Mouse (Mus musculus): ENCODE results near the gene Clybl.

DNA sequence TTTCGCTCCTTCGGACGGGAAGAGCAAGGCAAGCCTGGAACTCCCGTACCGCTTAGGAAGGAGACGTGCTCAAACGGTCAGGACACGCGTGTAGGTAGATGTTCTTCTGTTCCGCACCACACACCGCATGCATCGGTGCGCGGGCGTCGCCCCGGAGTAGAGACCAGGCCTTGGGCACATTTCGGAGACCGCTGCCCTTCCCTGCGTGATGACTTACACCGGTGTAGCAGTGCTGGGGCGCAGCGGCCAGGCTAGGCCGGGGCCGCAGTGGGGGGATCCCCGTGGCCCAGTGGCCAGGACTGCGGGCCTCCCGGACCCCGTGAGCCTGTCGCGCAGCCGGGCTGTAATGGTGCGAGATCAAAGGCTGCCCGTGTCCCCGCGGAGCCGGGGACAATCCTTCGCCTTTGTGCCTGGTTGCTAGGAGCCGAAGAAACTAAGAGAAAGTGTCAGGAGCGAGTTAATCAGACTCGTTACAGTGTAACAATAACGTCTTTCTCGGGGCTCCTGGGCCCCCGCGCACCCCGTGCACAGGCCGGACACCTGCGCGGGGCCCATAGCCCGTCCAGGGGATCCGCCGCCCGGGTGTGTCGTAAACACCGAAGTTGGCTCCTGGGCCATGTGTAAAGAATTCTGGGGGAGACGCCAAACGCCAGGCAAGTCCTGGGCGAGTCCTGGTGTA is 225.2 kb downstream of the Clybl start:
- TF ChIP-seq CTCF (IDR thresholded peaks at IDR 0.05; ENCODE audit: borderline replicate concordance, insufficient read depth, low read depth, low read length) (no peak), POLR2A (IDR thresholded peaks at IDR 0.05; ENCODE audit: borderline replicate concordance, insufficient read depth, low read length) (no peak)

Data from cerebellum, adult 2 months (tissue).